Mouse (Mus musculus) kidney, adult 8-10 months (tissue): ENCODE measurements around the gene Ghitm.
"Not testable (repeated sequence)": the region's sequence is repeated elsewhere in the genome, so short reads cannot be mapped to it uniquely, and the experiment has no call there.

Source experiments
- DNase-seq, 2 experiments: peaks; one replicate each; pipeline ENCODE4 v3.0.0; 2022

Ghitm gene

DNA sequence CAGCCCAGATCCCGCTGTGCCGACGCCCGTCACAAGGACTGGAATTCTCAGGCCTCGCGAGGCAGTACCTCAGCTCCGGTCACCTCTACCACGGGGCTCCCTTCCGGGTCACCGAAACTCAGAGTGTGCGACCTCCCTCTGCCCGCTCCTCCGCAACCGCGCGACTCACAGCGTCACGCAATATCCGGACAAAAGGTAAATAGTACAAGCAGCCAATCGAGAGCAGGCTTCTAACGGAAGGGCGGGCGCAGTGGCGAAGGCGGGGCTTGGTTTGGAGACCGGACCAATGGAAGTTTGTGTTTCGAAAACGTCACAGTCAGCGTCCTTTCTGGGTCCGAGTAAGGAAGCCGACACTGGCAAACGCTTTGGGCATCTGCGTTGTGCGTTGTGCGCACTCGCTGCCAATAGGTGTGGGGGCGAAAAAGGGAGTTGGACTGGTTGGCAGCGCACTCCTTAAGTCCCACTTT is at the start of gene Ghitm:
Gene Ghitm, minus strand, starts transcription at position 146 of the 467 bp plus-strand sequence.
- DNase-seq: peak; percentile 98 to 99

GRCm38 (mm10) chr14:37184871-37185270 is 49.8 kb upstream of the Ghitm start:
- DNase-seq: peak in 1 of 2 experiments; percentile 4

GRCm38 (mm10) chr14:37174484-37174883 is 39.4 kb upstream of the Ghitm start:
- no peak for DNase-seq

- DNase-seq: peak; percentile 5 to 6
These were observed 30.3 kb upstream of the Ghitm start for GRCm38 (mm10) chr14:37165266-37165926.

GRCm38 (mm10) chr14:37164392-37165032 is 29.4 kb upstream of the Ghitm start:
- DNase-seq: no peak

GRCm38 (mm10) chr14:37163277-37163956 is 28.3 kb upstream of the Ghitm start:
- DNase-seq: no peak

GRCm38 (mm10) chr14:37154391-37154790 is 19.3 kb upstream of the Ghitm start:
- no peak for DNase-seq

- DNase-seq: peak; percentile 40 to 45
These were observed 4.1 kb upstream of the Ghitm start for GRCm38 (mm10) chr14:37139051-37139710.

GRCm38 (mm10) chr14:37137596-37137995 is 2.5 kb upstream of the Ghitm start:
- not testable (repeated sequence) for DNase-seq

- no peak for DNase-seq
These were observed 1.0 kb upstream of the Ghitm start for GRCm38 (mm10) chr14:37136110-37136509.

- DNase-seq: no peak
These were observed 599 bp upstream of the Ghitm start for GRCm38 (mm10) chr14:37135671-37136070.

DNA sequence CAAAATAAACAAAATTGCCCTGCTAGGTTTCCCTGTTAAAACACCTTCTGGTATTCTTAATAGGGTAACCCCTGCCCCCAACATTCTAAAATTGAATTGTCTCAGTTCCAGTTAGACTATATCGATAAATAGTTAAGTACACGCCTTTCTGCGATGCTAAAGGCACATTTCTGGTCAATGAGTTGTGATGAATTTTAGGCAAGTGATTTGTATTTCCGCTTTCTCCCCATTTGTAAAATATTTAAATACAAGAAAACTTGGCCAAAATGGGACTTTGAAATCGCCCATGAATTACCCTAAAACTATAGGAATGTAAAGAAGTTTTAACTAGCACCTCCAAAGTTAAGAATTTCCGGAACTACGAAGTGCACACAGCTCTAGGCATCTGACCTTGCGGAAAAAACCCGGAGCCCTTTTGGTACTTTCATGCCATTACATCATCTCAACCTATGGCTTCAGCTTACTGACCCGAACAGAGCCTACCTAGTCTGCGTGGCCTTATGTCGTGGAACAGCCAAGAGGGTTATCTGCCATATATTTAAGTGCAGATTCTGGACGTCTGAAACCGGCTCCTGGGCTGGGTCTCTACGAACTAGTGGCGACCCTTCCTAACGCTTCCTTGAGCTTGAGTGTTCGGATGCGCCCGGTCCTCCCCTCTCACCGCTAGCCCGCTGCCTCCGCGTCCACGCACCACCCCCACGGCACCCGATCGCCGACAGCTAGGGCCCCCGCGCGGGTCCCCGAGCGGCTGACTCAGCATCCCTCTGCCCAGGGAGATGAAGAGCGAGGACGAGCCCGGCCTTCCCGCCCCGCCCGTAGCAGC is 557 bp downstream of the Ghitm start:
- peak in 1 of 2 experiments; percentile 27 for DNase-seq

DNA sequence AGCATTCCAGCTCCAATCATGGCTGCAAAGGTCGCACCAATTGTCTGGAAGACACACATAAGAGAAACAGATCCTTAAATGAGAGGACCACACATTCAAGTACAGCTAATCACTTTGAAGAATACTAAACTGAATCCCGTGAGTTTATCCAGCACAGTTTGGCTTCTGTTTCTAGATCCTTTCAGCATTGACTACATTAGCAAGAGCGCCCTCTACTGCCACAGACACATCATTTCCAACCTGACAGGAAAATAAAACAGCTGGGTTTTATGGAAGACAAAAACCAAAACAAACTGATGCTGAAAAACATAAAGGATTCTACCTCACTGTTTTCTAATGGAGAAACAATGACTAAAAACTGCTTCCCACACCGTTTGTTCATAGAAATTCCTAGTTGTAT is 7.4 kb downstream of the Ghitm start:
- DNase-seq: peak in 1 of 2 experiments; percentile 40

- DNase-seq: no peak
These were observed 15.8 kb downstream of the Ghitm start for GRCm38 (mm10) chr14:37119233-37119632.

DNA sequence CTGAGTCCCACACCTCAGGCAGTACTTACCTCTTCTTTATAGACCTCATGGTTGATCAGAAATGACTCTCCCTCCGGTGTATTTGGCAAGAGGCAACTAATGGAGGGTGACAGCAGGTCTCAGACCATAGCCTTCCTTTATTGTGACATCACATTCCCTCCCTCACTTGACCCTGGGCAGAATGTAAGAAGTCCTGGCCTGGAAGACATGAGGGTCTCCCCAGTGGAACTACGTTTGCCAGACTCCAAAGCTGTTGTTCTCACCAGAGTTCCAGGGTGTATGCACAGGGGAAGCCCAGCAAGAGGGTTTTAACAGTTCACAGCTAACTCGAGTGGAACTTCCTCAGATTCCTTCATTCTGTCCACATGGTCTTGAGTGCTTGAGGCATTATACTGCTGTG is 21.1 kb downstream of the Ghitm start, which contains the start of gene 2610528A11Rik:
Gene 2610528A11Rik, minus strand, starts transcription at position 101 of the 400 bp plus-strand sequence.
- no peak for DNase-seq

GRCm38 (mm10) chr14:37112931-37113330 is 22.1 kb downstream of the Ghitm start:
- DNase-seq: peak in 1 of 2 experiments; percentile 23

DNA sequence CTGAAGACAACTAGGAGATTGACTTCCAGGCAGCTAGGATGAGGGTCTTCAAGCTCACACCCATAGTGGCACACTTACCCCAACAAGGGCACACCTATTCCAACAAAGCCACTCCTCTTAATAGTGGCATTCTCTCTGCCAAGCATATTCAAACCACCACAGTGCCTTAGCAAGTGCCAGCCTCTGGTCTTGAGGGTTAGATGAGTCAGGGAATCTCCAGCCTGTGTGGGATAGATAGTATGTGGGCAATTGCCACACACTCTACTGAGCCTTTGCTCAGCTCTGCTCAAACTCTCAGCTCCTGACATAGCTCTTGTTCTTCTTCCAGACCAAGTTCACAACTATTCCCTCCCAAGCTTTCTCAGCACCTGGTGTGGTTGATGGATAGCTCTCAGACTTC is 23.7 kb downstream of the Ghitm start:
- no peak for DNase-seq

DNA sequence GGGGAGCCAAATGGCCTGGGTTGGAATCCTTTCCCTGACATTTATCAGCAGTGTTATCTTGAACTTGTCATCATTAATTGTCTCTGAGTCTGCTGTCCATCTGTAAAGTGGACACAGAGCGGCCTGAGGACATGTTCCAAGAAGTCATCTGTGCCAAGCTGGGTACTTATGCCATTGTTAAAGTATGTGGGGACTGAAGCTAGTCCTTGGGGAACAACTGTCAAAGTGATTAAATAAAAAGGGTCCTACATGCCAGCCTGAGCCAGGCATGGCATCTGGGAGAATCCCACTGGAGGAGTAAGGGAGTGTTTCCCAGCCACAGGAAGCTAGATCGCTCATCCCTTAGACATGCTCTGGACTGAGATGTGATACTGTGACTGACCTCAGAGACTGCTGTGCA is 24.6 kb downstream of the Ghitm start:
- DNase-seq: no peak

GRCm38 (mm10) chr14:37109975-37110374 is 25.1 kb downstream of the Ghitm start:
- DNase-seq: no peak

GRCm38 (mm10) chr14:37109460-37109859 is 25.6 kb downstream of the Ghitm start:
- no peak for DNase-seq

- no peak for DNase-seq
These were observed 29.2 kb downstream of the Ghitm start for GRCm38 (mm10) chr14:37105846-37106245.

- DNase-seq: peak; percentile 23 to 33
These were observed 30.3 kb downstream of the Ghitm start for GRCm38 (mm10) chr14:37104747-37105146.
